Mouse (Mus musculus) heart, adult 10 weeks (tissue): ENCODE results near the gene Dnajc10. TPM values are rescaled to one million over a fixed set of nuclear protein-coding genes. Genes with fewer than 3 reads are reported as not detected.

Source experiments
- polyA plus RNA-seq: library from polyadenylated mRNA; stranded (reverse); fragments of 350-450 nt; fragmentation: Illumina TruSeq; extraction: RNeasy Lipid Tissue Mini Kit (QIAGEN cat#74804); gene quantifications from one replicate; pipeline ENCODE4 v1.2.3, GENCODE M21; 2014; ENCODE audit warnings: low read depth, low replicate concordance

Gene Dnajc10
- polyA plus RNA-seq = 29.1 TPM

DNA sequence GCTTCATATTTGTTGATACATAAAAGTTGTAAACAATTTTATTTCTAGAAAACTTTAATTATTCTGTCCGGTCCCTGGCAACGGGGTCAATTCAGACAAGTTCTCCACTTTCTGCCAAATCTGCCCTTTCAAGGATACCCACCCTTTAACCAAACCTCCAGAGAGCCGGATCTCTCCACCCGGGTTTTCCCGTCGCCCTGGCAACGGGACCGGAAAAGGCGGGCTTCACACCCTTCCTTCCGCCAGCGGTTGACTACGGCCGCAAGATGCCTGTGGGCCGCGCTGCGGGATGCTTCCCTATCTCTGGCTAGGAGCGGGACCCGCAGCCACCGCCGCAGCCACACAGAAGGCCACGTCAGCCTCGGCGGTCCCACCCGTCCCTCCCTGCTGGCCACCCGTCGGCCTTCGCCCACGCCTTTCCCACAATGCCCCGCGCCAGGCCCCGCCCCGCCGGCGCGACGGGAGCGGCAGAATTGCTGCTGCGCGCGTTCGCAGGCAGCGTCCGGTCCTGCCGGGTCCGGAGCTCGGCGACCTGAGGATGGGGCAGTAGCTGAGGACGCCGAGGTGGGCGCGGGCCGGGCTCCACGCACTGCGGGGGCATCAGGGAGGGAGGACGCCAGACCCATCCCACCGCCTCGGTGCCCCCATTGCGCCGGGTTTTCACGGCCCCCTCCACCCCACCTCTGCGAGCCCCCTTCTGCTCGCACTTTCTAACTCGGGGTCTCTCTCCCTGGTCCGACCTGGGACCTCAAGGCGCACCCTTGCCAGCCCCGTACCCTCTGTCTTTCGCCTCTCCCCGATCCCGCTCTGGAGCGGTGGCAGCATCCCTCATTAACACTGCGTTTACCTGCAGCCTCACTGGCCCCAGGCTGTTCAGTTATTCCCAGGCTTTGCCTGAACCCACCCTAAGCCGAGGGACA, at the start of gene Dnajc10:
Gene Dnajc10, plus strand, starts transcription at position 225 of the 920 bp plus-strand sequence.

DNA sequence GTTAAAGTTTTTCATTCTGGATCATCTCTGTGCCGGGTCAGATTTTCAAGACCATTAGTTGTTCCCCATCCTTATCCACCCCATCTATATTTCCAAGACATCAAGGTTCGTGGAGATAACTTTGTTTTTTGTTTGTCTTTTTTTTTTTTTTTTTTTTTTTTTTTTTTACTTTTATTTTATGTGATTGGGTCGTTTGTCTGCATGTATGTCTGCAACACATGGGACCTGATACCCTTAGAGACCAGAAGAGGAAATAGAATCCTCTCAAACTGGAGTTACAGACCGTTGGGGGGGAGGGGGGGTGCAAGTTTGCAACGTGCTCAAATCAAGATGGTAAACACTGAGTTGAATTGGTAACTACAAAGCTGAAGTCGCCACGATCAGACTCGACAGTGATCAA, 23.1 kb upstream of the Dnajc10 start, which contains the start of gene Prdx6b:
Gene Prdx6b, plus strand, starts transcription at position 301 of the 400 bp plus-strand sequence.

Other genes with a start within 250 kb of the Dnajc10 start
- gene Pde1a, start 186.0 kb upstream of the Dnajc10 start, polyA plus RNA-seq = 9.1 TPM
- not detected for gene Prdx6b, start 23.0 kb upstream of the Dnajc10 start, polyA plus RNA-seq
- gene Frzb, start 132.2 kb downstream of the Dnajc10 start, polyA plus RNA-seq = 5.6 TPM